Mouse (Mus musculus): ENCODE results near the gene 1810010D01Rik.

1810010D01Rik gene

GRCm38 (mm10) chr7:145208006-145208405 is at the start of gene 1810010D01Rik:
1810010D01Rik (minus strand) TSS chr7:145208119.
- no peak for DNase-seq (ENCODE audit: low spot score in 2 of 2)

DNA sequence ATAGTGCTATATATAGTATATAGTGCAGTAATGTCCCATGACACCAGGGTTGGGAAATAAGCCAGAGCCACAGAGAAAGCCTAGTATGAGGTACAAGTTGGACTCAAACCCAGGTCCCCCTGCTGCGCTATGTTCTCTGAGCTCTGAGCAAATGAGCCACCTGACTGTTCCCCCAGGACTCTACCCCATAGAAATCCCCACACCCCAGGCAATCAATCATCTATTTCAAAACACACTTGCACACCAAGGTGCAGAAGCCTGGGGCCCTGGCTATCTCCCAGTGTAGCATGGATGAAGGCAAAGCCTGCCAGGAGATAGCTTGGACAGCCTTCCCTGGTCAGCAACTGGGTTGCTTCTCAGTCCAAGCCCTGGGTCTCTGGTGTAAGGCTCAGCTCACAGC is 48.2 kb upstream of the 1810010D01Rik start:
- no peak for DNase-seq (ENCODE audit: low spot score in 2 of 2)

GRCm38 (mm10) chr7:145253986-145254630 is 46.2 kb upstream of the 1810010D01Rik start:
- DNase-seq (ENCODE audit: low spot score in 2 of 2): no peak

DNA sequence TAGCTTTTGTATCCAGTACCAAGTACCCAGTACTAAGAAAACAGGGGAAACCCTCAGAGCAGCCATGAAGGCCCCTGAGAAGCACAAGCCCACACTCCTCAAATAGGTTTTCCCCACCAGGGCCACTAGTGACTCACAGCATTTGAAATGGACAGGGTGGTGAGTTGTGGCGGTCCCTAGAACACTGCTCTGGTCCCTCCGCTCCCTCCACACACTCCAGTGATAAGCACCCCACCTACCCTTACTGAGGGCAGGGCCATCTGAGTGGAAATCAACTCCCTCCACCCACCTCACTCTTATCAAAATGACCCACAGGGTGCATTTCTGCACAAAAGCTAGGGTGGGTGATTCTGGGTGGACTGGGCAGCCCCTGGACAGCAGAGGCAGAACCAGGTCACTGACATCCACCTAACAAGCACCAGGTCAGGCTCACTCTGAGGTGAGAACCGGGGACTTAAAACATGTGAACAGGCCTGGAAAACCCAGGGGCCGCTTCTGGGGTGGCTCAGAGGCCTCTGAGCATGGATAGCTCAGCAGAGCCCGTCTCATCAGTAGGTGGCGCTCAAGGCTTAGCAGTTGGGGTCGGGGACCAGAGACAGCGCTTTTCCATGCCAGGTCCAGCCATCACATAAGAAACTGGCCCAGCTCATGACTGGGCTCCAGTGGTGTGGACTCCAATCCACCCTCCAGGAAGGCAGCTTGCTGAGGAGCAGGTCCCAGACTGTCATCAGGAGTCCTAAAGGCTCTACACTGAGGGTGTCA is 45.0 kb upstream of the 1810010D01Rik start:
- DNase-seq (ENCODE audit: low spot score in 2 of 2): peak; percentile 43 to 64

DNA sequence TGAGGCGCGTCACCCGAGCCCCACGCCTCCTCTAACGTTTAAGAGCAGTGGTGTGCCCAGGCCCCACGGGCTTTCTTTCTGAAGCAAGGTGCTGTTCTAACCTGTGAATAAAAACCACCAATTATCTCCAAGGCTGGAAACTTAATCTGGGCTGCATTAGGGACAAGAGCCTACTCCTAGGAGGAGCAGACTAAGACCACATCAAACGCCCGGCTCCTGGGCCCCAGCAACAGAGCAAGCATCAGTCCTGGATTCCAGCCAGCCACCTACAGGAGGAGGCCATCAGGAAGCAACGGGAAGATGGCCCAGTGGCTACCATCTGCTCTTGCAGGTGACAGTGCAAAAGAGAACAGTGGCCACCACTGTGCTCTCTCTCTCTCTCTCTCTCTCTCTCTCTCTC is 42.3 kb upstream of the 1810010D01Rik start:
- DNase-seq (ENCODE audit: low spot score in 2 of 2): no peak

GRCm38 (mm10) chr7:145248911-145249310 is 41.0 kb upstream of the 1810010D01Rik start:
- no peak for DNase-seq (ENCODE audit: low spot score in 2 of 2)

DNA sequence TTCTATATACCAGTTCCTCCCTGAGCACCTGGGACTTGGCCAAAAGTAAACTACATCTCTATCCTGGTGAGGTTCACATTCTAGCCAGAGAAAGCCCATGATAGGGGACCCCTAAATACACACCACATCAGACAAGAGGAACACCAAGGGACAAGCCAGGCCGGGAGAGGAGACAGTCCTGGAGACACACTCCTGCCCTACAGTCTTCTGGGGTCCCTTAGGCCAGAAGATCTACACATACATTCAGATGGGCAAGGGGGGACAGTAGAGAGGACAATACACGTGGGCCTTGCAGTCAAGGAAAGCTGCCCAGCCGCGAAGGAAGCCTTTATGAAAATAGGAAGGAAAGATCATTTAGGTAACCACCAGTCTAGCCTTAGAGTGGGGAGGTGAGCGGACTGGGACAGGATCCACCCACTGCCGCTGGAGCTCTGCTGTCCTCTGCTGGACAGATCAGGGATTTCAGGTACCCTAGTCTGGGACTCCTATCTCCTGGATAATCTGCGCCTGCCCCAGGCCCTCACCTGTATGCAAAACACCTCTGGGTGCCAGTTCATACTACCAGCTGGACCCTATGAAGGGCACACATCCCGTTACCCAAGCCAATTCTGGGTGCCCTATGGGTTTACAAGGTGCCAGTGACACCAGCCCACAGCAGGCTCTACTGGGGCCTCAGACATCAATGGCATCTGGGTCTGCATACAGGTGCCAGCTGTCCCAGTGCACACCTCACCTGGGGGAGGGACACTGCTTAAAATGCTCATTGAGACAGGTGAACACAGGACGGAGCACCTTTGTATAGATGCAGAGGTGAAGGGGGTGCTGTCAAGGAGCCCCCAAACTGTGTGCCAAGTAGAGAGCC is 35.2 kb upstream of the 1810010D01Rik start:
- DNase-seq (ENCODE audit: low spot score in 2 of 2): peak; percentile 32 to 72

DNA sequence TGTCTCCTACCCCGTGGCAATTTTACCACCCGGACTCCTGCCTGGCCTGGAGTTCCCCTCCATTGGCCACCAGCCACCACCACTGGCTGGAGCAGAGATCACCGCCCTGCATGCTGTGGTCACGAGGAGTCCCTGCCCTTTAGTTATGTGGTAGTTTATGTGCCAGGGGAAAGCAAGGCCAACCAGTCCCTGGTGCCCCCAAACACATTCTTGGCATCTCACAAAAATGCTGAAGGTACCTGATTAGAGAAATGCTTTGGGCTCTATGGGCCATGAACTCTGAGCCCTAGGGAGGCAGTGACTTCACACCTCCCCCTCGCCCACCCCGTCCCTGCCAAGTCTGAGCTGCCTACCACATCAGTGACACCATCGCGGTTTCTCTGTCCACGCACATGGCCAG is 34.1 kb upstream of the 1810010D01Rik start:
- DNase-seq (ENCODE audit: low spot score in 2 of 2): no peak

GRCm38 (mm10) chr7:145240929-145241328 is 33.0 kb upstream of the 1810010D01Rik start:
- no peak for DNase-seq (ENCODE audit: low spot score in 2 of 2)

GRCm38 (mm10) chr7:145239736-145240505 is 32.0 kb upstream of the 1810010D01Rik start:
- no peak for DNase-seq (ENCODE audit: low spot score in 2 of 2)

GRCm38 (mm10) chr7:145239145-145239544 is 31.2 kb upstream of the 1810010D01Rik start:
- DNase-seq (ENCODE audit: low spot score in 2 of 2): no peak

DNA sequence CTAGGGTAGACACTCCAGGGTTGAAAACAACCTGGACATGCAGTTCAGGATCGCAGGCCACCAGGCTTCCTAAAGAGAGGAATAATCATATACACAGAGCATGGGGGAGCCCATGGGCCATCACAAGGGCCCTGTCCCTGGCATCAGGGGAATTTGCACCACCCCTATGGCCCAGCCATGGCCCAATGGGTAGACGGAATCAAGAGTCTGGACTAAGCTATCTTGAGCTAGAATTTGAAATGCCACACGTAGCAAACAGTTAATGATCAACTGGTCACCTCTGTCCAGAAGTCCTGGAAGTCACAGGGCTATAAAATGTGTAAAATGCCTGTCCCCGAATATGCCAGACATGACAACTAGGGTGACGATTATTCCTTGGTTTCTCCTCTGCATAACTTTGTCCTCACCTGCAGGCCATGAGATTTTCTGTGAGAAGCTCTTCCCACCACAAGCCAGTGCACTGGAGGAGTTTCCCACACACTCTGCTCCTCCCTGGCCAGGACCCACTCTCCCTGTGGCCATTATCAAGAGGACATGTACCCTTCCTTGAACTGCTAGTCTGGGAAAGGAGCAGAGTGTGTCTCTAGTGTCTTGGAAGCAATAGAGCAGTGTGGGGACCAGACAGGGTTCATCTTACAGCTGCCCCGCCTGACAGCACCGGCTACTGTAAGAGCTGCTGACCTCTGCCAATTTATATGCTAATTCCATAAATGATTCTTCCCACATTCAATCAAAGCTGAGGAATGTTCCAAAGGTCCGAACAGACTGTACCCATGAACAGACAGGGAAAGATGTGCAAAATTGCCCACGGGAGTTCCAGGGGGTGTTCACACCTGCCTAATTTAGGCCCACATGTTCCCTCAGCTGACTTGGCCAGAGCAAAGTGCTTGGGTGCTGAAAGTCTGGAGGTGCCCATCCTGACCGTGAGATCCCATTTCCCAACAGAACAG is 27.2 kb upstream of the 1810010D01Rik start:
- DNase-seq (ENCODE audit: low spot score in 2 of 2): no peak

- DNase-seq (ENCODE audit: low spot score in 2 of 2): no peak
These were observed 23.7 kb upstream of the 1810010D01Rik start for GRCm38 (mm10) chr7:145231659-145232058.

DNA sequence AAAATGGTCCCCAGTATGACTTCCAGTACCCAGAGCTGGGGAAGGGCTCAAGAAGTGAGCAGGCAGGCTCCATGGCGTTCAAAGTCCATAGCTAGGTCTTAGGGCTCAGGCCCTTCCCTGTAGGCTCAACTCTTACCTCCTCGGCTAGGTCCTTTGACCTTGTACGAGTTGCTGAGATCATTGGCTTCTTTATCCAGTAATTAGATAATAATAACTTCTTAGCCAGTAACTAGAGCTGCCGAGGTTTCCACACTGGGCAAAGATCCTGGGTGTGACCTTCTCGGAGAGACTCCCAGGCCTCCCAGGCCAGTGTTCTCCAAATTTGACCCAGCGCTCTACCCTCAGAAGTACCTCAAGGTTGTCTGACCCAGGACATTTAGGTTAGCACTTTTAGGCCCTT is 18.7 kb upstream of the 1810010D01Rik start:
- no peak for DNase-seq (ENCODE audit: low spot score in 2 of 2)

DNA sequence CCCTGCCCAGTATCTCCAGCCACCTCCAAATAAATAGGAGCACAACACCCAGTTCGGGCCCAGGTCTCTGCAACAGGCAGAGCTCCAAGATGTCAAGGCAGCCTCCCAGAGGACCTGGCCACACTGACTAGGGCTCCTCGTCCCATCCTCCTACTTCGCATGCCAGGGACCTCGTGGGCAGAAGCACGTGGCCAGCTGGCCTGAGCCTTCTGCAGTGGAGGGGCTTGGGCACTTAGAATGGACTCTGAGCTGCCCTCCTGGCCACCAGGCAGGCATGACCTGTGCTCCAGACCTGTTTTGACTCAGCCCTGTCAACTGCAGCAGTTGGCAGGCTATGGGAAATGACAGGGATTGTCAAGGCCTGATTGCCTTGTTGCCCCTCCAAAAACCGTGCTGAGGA is 17.7 kb upstream of the 1810010D01Rik start:
- no peak for DNase-seq (ENCODE audit: low spot score in 2 of 2)

DNA sequence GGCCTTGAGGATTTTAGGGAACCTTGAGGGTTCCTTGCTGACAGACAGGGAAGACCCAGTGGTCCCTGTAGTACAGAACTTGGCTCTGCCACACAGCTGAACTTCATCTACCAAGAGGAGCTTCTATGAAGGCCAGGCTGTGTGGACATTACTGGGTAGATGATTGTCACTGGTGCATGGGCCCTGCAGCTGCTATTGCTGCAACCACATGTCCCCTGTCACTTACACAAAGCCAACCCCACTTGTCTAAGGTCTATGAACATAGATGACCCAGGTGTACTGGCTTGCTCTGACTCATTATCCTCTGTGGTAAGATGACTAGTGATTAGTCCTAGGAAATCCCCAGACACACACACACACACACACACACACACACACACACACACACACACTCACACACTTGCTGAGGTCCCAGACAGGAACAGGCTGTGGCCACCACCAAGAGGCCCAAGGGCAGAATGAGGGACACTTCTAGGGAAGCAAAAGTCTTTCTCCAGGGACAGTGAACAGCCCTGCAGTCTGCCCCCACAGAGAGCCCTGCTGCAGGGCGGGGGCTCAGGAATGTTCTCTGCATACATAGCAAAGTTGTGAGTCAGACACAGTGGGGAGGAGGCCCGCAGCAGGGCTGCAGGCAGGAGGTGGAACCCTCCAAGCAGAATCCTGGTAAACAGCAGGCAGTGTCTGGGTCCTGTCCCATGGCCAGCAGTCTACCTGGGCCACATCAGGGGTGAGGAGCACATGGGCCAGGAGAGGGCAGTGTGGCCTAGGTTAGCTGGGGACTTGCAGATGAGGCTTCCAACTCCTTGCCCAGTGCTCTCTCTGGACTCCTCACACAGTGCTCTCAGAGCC is 14.1 kb upstream of the 1810010D01Rik start:
- DNase-seq (ENCODE audit: low spot score in 2 of 2): peak in 1 of 2 experiments; percentile 14

- no peak for DNase-seq (ENCODE audit: low spot score in 2 of 2)
These were observed 13.4 kb upstream of the 1810010D01Rik start for GRCm38 (mm10) chr7:145221346-145221745.

GRCm38 (mm10) chr7:145219420-145219831 is 11.5 kb upstream of the 1810010D01Rik start:
- no peak for DNase-seq (ENCODE audit: low spot score in 2 of 2)

DNA sequence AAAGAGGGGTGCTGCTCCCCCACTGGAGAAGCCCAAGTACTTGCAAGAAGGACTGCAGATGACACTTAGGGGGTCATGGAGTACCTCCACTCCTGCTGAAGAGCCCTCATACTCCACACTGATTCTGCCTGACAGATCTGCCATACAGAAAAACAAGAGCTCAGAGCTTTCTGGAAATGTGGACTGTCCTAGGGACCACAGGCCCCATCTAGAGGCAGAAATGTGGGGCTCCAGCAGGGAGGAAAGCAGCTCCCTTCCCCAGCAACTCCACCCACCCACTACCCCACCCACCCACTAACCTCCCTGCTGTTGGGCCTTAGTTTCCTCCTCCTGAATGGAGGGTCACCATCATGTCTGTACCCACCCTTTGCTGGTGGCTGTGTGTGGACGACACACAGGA is 8.7 kb upstream of the 1810010D01Rik start:
- no peak for DNase-seq (ENCODE audit: low spot score in 2 of 2)
